Mouse (Mus musculus) cerebellum, adult 18-20 months (tissue): Measurements from ENCODE around the gene Notch1.
A peak's percentile ranks its signal among the peaks of the same experiment; 100 is the strongest.

ENCODE experiments used
- DNase-seq, 2 experiments: peaks; one replicate each; pipeline ENCODE4 v3.0.0; 2021

Notch1 gene

GRCm38 (mm10) chr2:26498694-26499093 lies 17.8 kb downstream of the Notch1 start:
- DNase-seq, result no peak

- no peak for DNase-seq
Observed at GRCm38 (mm10) chr2:26497861-26498533, 18.5 kb downstream of the Notch1 start.

GRCm38 (mm10) chr2:26496451-26496850 lies 20.0 kb downstream of the Notch1 start:
- no peak for DNase-seq

- no peak for DNase-seq
Observed at GRCm38 (mm10) chr2:26495701-26496100, 20.8 kb downstream of the Notch1 start.

GRCm38 (mm10) chr2:26494991-26495390 lies 21.5 kb downstream of the Notch1 start:
- no peak for DNase-seq

- DNase-seq, result no peak
Observed at GRCm38 (mm10) chr2:26494396-26494795, 22.1 kb downstream of the Notch1 start.

GRCm38 (mm10) chr2:26493021-26493781 lies 23.3 kb downstream of the Notch1 start:
- no peak for DNase-seq

- no peak for DNase-seq
Observed at GRCm38 (mm10) chr2:26490760-26491301, 25.6 kb downstream of the Notch1 start.

GRCm38 (mm10) chr2:26488535-26489135 lies 27.8 kb downstream of the Notch1 start:
- DNase-seq, result no peak

GRCm38 (mm10) chr2:26487322-26488021 lies 29.0 kb downstream of the Notch1 start:
- DNase-seq, result peak in 1 of 2 experiments; percentile 27

GRCm38 (mm10) chr2:26486835-26487321 lies 29.6 kb downstream of the Notch1 start:
- no peak for DNase-seq

GRCm38 (mm10) chr2:26486264-26486810 lies 30.1 kb downstream of the Notch1 start:
- no peak for DNase-seq

- no peak for DNase-seq
Observed at GRCm38 (mm10) chr2:26485710-26486109, 30.8 kb downstream of the Notch1 start.

- DNase-seq, result no peak
Observed at GRCm38 (mm10) chr2:26485278-26485677, 31.2 kb downstream of the Notch1 start.

GRCm38 (mm10) chr2:26484169-26484568 lies 32.3 kb downstream of the Notch1 start:
- no peak for DNase-seq

- DNase-seq, result no peak
Observed at GRCm38 (mm10) chr2:26483230-26483869, 33.1 kb downstream of the Notch1 start.

GRCm38 (mm10) chr2:26482824-26483223 lies 33.6 kb downstream of the Notch1 start:
- no peak for DNase-seq

- DNase-seq, result no peak
Observed at GRCm38 (mm10) chr2:26481724-26482495, 34.6 kb downstream of the Notch1 start.

- no peak for DNase-seq
Observed at GRCm38 (mm10) chr2:26480911-26481310, 35.6 kb downstream of the Notch1 start.

- DNase-seq, result no peak
Observed at GRCm38 (mm10) chr2:26478685-26479205, 37.7 kb downstream of the Notch1 start.

GRCm38 (mm10) chr2:26477911-26478310 lies 38.6 kb downstream of the Notch1 start:
- DNase-seq, result no peak
